Mouse (Mus musculus) layer of hippocampus, adult 6 months (tissue): ENCODE results near the gene Zfp446. TPM values are rescaled to one million over a fixed set of nuclear protein-coding genes. Genes with fewer than 3 reads are reported as not detected.

Experiments used
- long read RNA-seq, 2 experiments: library from polyadenylated mRNA; unstranded; transcript quantifications; one replicate each; pipeline ENCODE4 v2.0.0; 2019 to 2020
- polyA plus RNA-seq: library from polyadenylated mRNA; unstranded; fragments of <200 nt; fragmentation: Nextera tagmentation; gene quantifications from 2 replicates; pipeline ENCODE4 v1.2.3, GENCODE M21; 2021

The Zfp446 gene
- 3.7 and 4.2 TPM in 2 replicates for polyA plus RNA-seq
- long read RNA-seq, experiment 1, partial matches to known transcripts: 2 of 6 reads
- long read RNA-seq, experiment 1, other reads (novel, unspliced or antisense): 3 of 6 reads
- long read RNA-seq, experiment 2, full-length matches to known transcripts: 2 of 24 reads
- long read RNA-seq, experiment 2, partial matches to known transcripts: 1 of 24 reads
- long read RNA-seq, experiment 2, other reads (novel, unspliced or antisense): 21 of 24 reads

DNA sequence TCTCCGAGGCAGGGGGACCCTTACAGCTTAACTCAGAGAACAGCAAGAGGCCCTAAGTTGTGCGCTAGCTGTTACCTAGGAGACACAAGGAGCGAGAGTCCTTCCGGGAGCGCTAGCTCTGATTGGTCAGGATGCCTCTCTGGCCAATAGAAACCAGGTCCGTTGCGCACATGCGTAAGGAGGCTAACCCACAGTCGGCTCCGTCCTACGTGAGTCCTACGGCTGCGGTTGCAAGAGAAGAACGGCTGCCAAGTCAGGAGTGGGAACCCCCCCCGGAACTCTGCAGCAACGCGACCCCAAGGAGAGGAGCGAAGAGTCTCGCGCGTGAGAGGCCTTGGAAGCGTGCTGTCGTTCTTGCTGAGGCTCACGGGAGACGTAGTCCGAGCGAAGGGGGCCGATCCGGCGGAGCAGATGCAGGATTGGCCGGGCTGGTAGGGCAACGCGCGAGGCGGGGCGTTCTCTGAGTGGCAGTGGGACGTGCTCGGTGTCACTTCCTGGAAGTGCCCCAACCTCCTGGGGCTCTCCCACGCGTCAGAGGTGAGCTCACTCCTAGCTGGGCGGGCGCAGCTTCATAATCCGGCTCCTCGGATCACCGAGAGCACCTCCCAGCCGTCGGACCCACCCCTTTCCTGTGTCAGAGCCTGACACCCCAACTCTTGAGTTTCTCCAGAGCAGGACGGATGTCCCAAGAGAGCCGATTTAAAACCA, at the start of gene Zfp446:
TSS of gene Zfp446 (plus strand) at position 167 of the 708 bp plus-strand sequence.

GRCm38 (mm10) chr7:12965678-12966091, 12.0 kb upstream of the Zfp446 start, which contains the start of gene Zfp324:
Gene Zfp324, plus strand, starts transcription at chr7:12965838.

DNA sequence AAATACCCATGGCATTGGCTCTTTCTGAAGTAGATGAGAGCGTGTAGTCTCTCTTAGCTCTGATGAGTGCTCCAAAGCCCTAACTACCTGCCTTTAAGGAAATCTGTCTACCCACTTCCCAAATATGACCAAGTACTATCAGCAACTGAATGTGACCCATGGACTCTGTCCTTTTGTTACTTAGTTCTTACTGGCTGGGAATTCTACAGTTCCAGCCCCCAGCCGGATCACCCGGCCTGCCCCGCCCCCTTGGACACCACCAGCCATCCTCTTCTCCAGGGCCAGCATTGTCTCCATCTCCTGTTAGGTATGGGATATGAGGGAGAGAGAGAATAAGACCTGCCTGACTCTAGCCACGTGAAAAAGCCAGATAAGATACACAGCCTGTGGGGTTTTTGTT, 20.4 kb downstream of the Zfp446 start, which contains the start of gene Slc27a5:
TSS of gene Slc27a5 (minus strand) at position 140 of the 400 bp plus-strand sequence.

DNA sequence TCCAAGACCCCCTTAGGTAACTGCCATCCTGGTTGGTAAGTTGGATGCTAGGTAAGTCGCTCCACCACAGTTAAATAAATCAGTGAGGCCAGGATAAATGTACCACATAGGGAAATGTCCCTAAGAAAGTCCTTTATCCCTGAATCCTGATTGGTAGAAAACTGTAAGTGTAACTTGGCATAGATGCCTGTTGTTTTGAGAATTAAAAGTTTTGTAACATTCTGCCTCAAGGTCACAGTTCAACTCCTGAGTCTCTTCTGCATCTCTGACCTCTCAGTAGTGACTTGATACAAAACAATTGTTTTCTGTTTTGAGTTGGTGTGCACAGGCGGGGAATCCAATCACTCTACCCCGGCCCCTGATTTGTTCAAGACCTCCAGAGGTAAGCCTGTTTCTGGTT, 21.2 kb downstream of the Zfp446 start, which contains the start of gene Trim28:
TSS of gene Trim28 (plus strand) at position 264 of the 400 bp plus-strand sequence.

DNA sequence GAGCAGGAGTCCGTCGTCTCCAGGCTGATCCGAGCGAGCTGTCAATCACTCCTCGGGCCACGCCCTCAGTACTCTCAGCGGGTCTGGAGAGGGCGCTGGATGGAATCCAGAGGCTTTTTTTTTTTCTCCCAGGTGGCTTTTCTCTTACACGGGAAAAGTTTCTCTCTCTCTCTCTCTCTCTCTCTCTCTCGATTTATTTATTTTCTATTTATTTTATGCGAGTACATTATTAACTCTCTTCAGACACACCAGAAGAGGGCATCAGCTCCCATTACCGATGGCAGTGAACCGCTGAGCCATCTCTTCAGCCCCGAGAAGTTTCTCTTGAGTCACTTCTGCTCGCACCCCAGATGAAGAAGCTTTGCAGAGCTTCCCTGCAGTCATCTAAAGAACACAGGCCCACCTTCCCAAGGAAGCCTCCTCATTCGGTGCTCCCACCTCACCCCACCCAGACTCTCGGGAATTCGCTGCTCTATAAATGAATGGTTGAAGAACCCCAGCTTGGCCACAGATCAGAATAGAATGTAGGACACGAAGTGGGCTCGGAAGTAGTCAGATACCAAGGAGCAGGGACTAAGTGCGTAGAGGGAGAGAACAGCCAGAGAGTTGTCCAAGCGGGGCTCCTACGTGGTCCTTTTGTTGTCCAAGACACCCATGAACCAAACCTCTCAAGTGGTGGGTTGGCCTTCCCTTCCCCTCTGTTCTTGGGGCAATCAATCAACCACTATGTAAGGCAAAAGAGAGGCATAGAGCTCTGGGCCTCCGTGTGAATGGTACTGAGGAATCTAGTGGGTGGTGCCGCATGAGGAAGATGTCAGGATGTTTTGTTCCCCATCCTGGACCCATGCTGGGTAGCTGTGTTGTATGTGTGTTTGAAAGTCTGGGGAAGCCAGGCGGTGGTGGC, 32.6 kb downstream of the Zfp446 start, which contains the start of gene Zbtb45:
TSS of gene Zbtb45 (minus strand) at position 30 of the 904 bp plus-strand sequence.

GRCm38 (mm10) chr7:13034148-13034977, 56.7 kb downstream of the Zfp446 start, which contains the start of gene Chmp2a:
Gene Chmp2a, minus strand, starts transcription at chr7:13034807.

Other genes with a start within 250 kb of the Zfp446 start
- gene Vmn2r56, start 242.8 kb upstream of the Zfp446 start, polyA plus RNA-seq: not detected in 2 replicates
- 8.7 and 8.8 TPM in 2 replicates for gene Zscan18, start 174.2 kb upstream of the Zfp446 start, polyA plus RNA-seq
- gene Zfp329, start 159.0 kb upstream of the Zfp446 start, polyA plus RNA-seq: 7.9 and 9.7 TPM in 2 replicates
- gene Zfp110, start 143.1 kb upstream of the Zfp446 start, polyA plus RNA-seq: 8.4 and 8.5 TPM in 2 replicates
- gene Zfp128, start 96.7 kb upstream of the Zfp446 start, polyA plus RNA-seq: 3.5 TPM in 2 replicates
- gene Zscan22, start 80.0 kb upstream of the Zfp446 start, polyA plus RNA-seq: 11.5 and 11.8 TPM in 2 replicates
- gene Rps5, start 55.6 kb upstream of the Zfp446 start, polyA plus RNA-seq: 627 and 629 TPM in 2 replicates
- gene Rnf225, start 50.4 kb upstream of the Zfp446 start, polyA plus RNA-seq: 0.39 TPM in 2 replicates
- 2.2 TPM in 2 replicates for gene Zfp324, start 12.0 kb upstream of the Zfp446 start, polyA plus RNA-seq
- gene Slc27a5, start 20.3 kb downstream of the Zfp446 start, polyA plus RNA-seq: 0.06 TPM in 1 of 2 replicates, not detected in the other
- gene Trim28, start 21.3 kb downstream of the Zfp446 start, polyA plus RNA-seq: 83.4 and 85.0 TPM in 2 replicates
- gene Zbtb45, start 32.2 kb downstream of the Zfp446 start, polyA plus RNA-seq: 8.1 and 9.6 TPM in 2 replicates
- 316 and 338 TPM in 2 replicates for gene Chmp2a, start 57.0 kb downstream of the Zfp446 start, polyA plus RNA-seq
- gene Ube2m, start 60.4 kb downstream of the Zfp446 start, polyA plus RNA-seq: 23.7 and 27.4 TPM in 2 replicates
- gene Mzf1, start 76.9 kb downstream of the Zfp446 start, polyA plus RNA-seq: 6.5 and 7.3 TPM in 2 replicates
- not detected in 2 replicates for gene Vmn1r85, start 117.3 kb downstream of the Zfp446 start, polyA plus RNA-seq
- not detected in 2 replicates for gene Vmn1r86, start 142.1 kb downstream of the Zfp446 start, polyA plus RNA-seq
- gene Vmn1r87, start 162.3 kb downstream of the Zfp446 start, polyA plus RNA-seq: not detected in 2 replicates
- not detected in 2 replicates for gene Vmn1r88, start 181.7 kb downstream of the Zfp446 start, polyA plus RNA-seq
- not detected in 2 replicates for gene Vmn1r89, start 235.2 kb downstream of the Zfp446 start, polyA plus RNA-seq